Mouse (Mus musculus): Measurements from ENCODE around the gene Tef. TPM values are rescaled to one million over a fixed set of nuclear protein-coding genes. Genes with fewer than 3 reads are reported as not detected.
A peak's percentile ranks its signal among the peaks of the same experiment; 100 is the strongest.

Tef gene
- polyA plus RNA-seq, 1 experiment from 2014 or later, result 17.3 TPM

- no peaks in the 10 kb centered on the region for H3K27me3 ChIP-seq (ENCODE audit: insufficient read depth, poor library complexity, severe bottlenecking)
- H3K4me1 ChIP-seq, result peaks cover 31% of the 10 kb centered on the region
- 84% methylated on average over 5 of the region's 5 CpGs for WGBS
- no peaks in the 10 kb centered on the region for H3K9me3 ChIP-seq
- no peak overlapping the region for H3K4me3 ChIP-seq
- H3K36me3 ChIP-seq, result peaks cover 47% of the 10 kb centered on the region
- no peak overlapping the region for H3K27ac ChIP-seq
- no peak for DNase-seq (ENCODE audit: low spot score)
Measured at GRCm38 (mm10) chr15:81847861-81848260, 45.6 kb downstream of the Tef start.

GRCm38 (mm10) chr15:81848301-81848700 lies 46.1 kb downstream of the Tef start:
- peaks cover 51% of the 10 kb centered on the region for H3K36me3 ChIP-seq
- H3K27ac ChIP-seq, result no peak overlapping the region
- H3K9me3 ChIP-seq, result no peaks in the 10 kb centered on the region
- H3K4me1 ChIP-seq, result peaks cover 31% of the 10 kb centered on the region
- H3K4me3 ChIP-seq, result no peak overlapping the region
- 51% methylated on average over 7 of the region's 7 CpGs for WGBS
- DNase-seq (ENCODE audit: low spot score), result no peak
- no peaks in the 10 kb centered on the region for H3K27me3 ChIP-seq (ENCODE audit: insufficient read depth, poor library complexity, severe bottlenecking)

DNA sequence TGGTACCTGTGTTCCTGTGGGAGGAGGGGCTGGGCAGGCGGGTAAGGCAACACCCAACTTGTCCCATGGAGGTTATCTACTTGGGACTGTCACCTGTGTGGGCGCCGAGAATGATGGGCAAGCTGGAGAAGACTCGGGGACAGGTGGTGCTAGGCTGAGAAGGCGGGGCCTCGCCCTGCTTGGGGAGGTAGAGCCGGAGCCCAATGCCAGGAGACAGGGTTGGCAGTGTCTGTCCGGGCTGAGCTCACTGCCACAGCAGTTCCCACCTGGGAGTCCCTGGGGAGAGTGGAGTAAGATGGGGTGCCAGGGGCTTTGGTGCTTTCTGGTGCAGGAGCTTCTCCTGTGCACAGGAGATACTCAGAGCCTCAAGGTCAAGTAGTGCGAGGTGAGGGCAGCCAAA lies 46.9 kb downstream of the Tef start:
- no peak for DNase-seq (ENCODE audit: low spot score)
- WGBS, result 82% methylated on average over 9 of the region's 9 CpGs
- H3K27ac ChIP-seq, result 0 out of 2 replicates have a peak overlapping the region, but pooled peaks have one; percentile 22
- no peaks in the 10 kb centered on the region for H3K27me3 ChIP-seq (ENCODE audit: insufficient read depth, poor library complexity, severe bottlenecking)
- no peak overlapping the region for H3K4me3 ChIP-seq
- H3K36me3 ChIP-seq, result peaks cover 59% of the 10 kb centered on the region
- H3K4me1 ChIP-seq, result peaks cover 31% of the 10 kb centered on the region
- no peaks in the 10 kb centered on the region for H3K9me3 ChIP-seq

- H3K9me3 ChIP-seq, result no peaks in the 10 kb centered on the region
- H3K27me3 ChIP-seq (ENCODE audit: insufficient read depth, poor library complexity, severe bottlenecking), result no peaks in the 10 kb centered on the region
- peaks cover 65% of the 10 kb centered on the region for H3K36me3 ChIP-seq
- no peak for DNase-seq (ENCODE audit: low spot score)
- H3K4me1 ChIP-seq, result peaks cover 33% of the 10 kb centered on the region
- H3K27ac ChIP-seq, result no peak overlapping the region
- no peak overlapping the region for H3K4me3 ChIP-seq
- WGBS, result 83% methylated on average over 14 of the region's 14 CpGs
Measured at GRCm38 (mm10) chr15:81850718-81851117, 48.5 kb downstream of the Tef start.

DNA sequence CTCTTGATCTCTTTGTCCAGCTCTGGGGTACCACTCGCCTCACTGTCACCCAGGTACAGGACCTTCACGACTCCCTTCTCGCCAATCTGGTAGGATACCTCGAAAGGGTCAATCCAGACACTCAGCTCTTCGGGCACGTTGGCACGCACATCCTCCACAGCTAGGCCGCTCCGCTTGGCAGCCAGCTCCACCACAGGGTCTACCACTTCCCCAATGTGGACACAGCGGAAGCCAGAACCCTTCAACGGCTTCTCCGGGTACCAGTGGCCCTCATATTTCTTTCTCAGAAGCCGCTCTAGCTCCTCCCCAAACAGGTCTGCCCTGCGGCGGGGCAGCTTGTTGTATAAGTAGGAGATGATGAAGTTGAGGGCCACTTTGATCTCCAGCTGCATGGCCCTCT lies 49.2 kb downstream of the Tef start:
- no peak overlapping the region for H3K4me3 ChIP-seq
- WGBS, result 94% methylated on average over 15 of the region's 15 CpGs

GRCm38 (mm10) chr15:81852411-81853000 lies 50.3 kb downstream of the Tef start:
- H3K27me3 ChIP-seq (ENCODE audit: insufficient read depth, poor library complexity, severe bottlenecking), result no peaks in the 10 kb centered on the region
- peaks cover 64% of the 10 kb centered on the region for H3K36me3 ChIP-seq
- no peak overlapping the region for H3K4me3 ChIP-seq
- no peak for DNase-seq (ENCODE audit: low spot score)
- WGBS, result 83% methylated on average over 9 of the region's 9 CpGs
- no peaks in the 10 kb centered on the region for H3K9me3 ChIP-seq
- H3K4me1 ChIP-seq, result peaks cover 25% of the 10 kb centered on the region
- no peak overlapping the region for H3K27ac ChIP-seq

More for the DNA sequence above, 49.2 kb downstream of the Tef start:
- no peak for DNase-seq (ENCODE audit: low spot score)
- H3K27ac ChIP-seq, result no peak overlapping the region
- no peaks in the 10 kb centered on the region for H3K9me3 ChIP-seq
- peaks cover 65% of the 10 kb centered on the region for H3K36me3 ChIP-seq
- no peaks in the 10 kb centered on the region for H3K27me3 ChIP-seq (ENCODE audit: insufficient read depth, poor library complexity, severe bottlenecking)
- peaks cover 28% of the 10 kb centered on the region for H3K4me1 ChIP-seq

DNA sequence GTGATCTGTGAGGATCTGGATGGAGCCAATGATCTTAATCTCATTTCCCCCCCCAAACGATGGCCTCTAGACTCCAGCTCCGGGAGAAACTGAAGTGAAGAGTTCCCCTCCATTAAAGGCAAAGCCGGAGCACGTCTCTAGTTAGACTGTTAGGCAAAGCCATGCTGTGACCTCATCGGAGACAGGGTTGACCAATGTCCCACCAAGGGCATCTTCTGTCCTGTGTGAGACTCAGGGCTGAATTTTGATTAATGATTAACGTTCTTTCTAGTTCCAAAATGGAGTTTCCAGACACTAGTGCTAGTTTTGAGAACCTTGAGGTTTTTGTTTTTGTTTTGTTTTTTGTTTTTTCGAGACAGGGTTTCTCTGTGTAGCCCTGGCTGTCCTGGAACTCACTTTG lies 50.9 kb downstream of the Tef start:
- no peak overlapping the region for H3K4me3 ChIP-seq
- peaks cover 25% of the 10 kb centered on the region for H3K4me1 ChIP-seq
- H3K9me3 ChIP-seq, result no peaks in the 10 kb centered on the region
- H3K27ac ChIP-seq, result no peak overlapping the region
- peaks cover 58% of the 10 kb centered on the region for H3K36me3 ChIP-seq
- DNase-seq (ENCODE audit: low spot score), result no peak
- no peaks in the 10 kb centered on the region for H3K27me3 ChIP-seq (ENCODE audit: insufficient read depth, poor library complexity, severe bottlenecking)
- 85% methylated on average over 7 of the region's 7 CpGs for WGBS

DNA sequence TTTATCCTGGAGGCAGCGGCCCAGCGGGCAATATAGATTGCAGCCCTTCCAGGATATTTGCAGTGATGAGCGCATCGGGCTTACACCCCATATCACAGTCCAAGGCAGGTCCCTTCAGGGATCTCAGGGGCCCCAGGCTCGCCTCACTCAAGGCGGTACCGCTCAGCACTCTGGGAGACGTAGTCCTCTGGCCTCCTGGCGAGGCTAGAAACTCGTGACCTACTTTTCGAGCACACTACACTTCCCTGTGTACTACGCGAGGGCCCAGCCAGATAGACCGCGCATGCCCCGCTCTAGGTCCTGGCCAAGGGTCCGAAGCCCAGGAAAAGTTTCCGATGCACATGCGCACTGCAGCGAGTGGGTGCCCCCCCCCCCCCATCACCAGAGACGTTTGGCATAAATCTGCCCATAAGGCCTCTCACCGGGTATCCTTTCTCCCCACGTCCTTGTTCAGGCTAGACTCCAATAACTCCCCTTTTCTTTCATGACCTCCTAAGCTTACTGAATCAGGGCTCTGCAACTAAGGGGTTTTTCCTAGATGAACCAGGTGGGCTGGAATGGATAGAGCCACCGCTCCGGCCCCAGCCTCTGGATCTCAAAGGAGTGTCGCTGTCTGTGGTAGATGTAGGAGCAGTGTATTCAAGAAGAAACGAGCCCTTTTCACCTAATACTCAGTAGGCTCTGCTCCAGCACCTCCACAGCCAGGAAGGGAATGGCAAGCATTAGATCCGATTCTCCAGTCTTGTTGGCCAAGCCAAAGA lies 54.0 kb downstream of the Tef start:
- Histone ChIP-seq H3K36me3 (peaks cover 34% of the 10 kb centered on the region), H3K27me3 (ENCODE audit: insufficient read depth, poor library complexity, severe bottlenecking) (no peaks in the 10 kb centered on the region), H3K9me3 (no peaks in the 10 kb centered on the region), H3K27ac (peak overlapping the region; percentile 95), H3K4me3 (peak overlapping the region; percentile 88), H3K4me1 (peaks cover 20% of the 10 kb centered on the region)
- peak; percentile 96 for DNase-seq (ENCODE audit: low spot score)
- 1% methylated on average over 28 of the region's 28 CpGs for WGBS

- Histone ChIP-seq H3K27ac (peak overlapping the region; percentile 95), H3K4me3 (peak overlapping the region; percentile 88), H3K4me1 (peaks cover 20% of the 10 kb centered on the region), H3K9me3 (no peaks in the 10 kb centered on the region), H3K36me3 (peaks cover 25% of the 10 kb centered on the region), H3K27me3 (ENCODE audit: insufficient read depth, poor library complexity, severe bottlenecking) (no peaks in the 10 kb centered on the region)
- DNase-seq (ENCODE audit: low spot score), result no peak
- whole genome bisulfite sequencing, result 2% methylated on average over 14 of the region's 14 CpGs
Measured at GRCm38 (mm10) chr15:81856938-81857723, 54.9 kb downstream of the Tef start.

- Histone ChIP-seq H3K36me3 (peaks cover 19% of the 10 kb centered on the region), H3K4me1 (peaks cover 18% of the 10 kb centered on the region), H3K9me3 (no peaks in the 10 kb centered on the region), H3K27me3 (ENCODE audit: insufficient read depth, poor library complexity, severe bottlenecking) (no peaks in the 10 kb centered on the region), H3K4me3 (peak overlapping the region; percentile 88), H3K27ac (peak overlapping the region; percentile 95)
- 0% methylated on average over 33 of the region's 33 CpGs for WGBS
- peak; percentile 84 for DNase-seq (ENCODE audit: low spot score)
Measured at GRCm38 (mm10) chr15:81857724-81858116, 55.5 kb downstream of the Tef start.

DNA sequence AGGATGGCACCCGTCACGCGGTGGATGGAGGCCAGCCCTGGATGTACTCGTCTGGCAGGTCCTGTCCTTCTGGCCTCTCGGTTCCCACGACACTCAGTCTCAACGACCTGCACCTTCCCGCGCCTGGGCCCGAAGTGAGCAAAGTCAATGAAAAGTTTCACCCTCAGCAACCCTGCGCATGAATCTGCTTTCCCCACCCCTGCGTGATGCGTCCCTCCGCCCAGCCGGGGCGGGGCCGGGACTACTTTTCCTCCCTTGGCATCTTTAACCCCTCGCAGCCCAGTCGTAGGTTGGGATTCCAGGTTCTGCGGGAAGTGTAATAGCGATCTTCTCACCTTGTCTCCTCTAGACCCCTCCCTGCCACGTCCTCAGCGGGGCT lies 55.9 kb downstream of the Tef start:
- peaks cover 15% of the 10 kb centered on the region for H3K36me3 ChIP-seq
- H3K27me3 ChIP-seq (ENCODE audit: insufficient read depth, poor library complexity, severe bottlenecking), result no peaks in the 10 kb centered on the region
- DNase-seq (ENCODE audit: low spot score), result peak; percentile 94
- H3K9me3 ChIP-seq, result no peaks in the 10 kb centered on the region
- peak overlapping the region; percentile 95 for H3K27ac ChIP-seq
- H3K4me3 ChIP-seq, result peak overlapping the region; percentile 88
- H3K4me1 ChIP-seq, result peaks cover 18% of the 10 kb centered on the region
- WGBS, result under 1% methylated on average over 23 of the region's 23 CpGs

GRCm38 (mm10) chr15:81858517-81859329 lies 56.5 kb downstream of the Tef start, which contains the start of gene Tob2:
Tob2 (minus strand) TSS chr15:81858796.
- no peaks in the 10 kb centered on the region for H3K27me3 ChIP-seq (ENCODE audit: insufficient read depth, poor library complexity, severe bottlenecking)
- under 1% methylated on average over 44 of the region's 44 CpGs for WGBS

More at GRCm38 (mm10) chr15:81858517-81859329, 56.5 kb downstream of the Tef start, which contains the start of gene Tob2:
- H3K4me3 ChIP-seq, result peak within 1 kb of the TSS; percentile 88
- peaks cover 10% of the 10 kb centered on the region; the same call in 1 of the 2 replicates for H3K36me3 ChIP-seq
- peak within 1 kb of the TSS; percentile 95 for H3K27ac ChIP-seq
- peak; percentile 87 for DNase-seq (ENCODE audit: low spot score)
- H3K9me3 ChIP-seq, result no peaks in the 10 kb centered on the region
- H3K4me1 ChIP-seq, result peaks cover 18% of the 10 kb centered on the region

Data from heart, embryonic 10.5 days (tissue).